Mouse (Mus musculus) yolk sac, embryonic 10.5 days (tissue): ENCODE measurements around the gene Adap1.

Experiments
- DNase-seq: peaks from one replicate; pipeline ENCODE4 v3.0.0-alpha.2; 2017; ENCODE audit warnings: low spot score

The Adap1 gene

DNA sequence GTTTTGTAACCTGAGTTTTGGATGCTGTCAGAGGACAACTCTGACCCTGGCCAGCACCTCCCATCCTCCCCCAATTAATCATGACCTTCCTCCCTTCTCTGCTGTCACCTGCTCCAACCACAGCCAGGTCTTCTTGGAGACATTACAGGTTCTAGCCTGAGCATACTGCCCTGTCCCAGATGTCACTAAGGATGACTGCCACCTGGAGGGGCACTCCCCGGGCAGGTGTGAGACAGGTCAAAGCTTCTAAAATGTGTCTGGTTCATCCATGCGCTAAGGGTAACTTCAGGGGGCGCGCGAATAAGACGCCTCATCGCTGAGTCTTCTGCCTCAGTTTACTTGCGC is 73.7 kb downstream of the Adap1 start:
- DNase-seq: no peak

DNA sequence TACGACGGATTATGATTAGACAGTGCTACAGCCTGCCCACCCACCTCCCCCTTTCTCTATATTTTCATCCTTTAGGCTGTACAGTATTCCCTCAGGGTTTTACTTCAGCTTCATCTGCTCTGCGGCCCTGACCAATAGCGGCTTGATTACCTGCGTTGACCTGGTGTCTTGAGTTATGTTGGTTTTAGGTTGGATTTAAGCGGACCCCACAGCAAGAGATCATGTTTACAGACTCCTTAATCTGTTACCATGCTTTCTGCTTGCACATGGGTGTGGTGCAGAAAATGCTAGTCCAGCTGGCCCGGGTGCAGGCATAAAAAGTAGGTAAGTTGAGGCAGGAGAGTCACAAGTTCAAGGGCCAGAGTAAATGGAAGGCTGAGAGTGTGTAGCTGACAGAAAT is 74.1 kb downstream of the Adap1 start:
- DNase-seq: no peak

DNA sequence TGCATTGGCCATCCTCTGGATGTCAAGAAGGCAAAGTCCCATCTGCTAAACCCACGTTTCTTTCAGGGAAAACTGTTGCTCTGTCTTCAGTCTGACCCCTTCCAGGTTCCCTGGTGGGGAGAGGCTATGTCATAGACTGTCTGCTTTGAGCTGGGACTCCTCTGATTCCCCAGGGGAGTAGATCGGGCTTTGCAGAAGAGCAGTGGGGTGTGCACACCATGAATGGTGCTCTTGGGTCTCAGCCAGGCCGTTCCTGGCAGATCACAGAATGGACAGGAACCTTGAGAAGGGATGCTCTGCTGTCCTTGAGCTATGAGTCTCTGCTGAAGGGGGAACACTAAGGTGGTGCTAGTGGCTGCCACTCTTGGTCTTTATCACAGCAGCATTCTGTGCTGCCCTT is 76.6 kb downstream of the Adap1 start:
- no peak for DNase-seq

GRCm38 (mm10) chr5:139247767-139248166 is 77.7 kb downstream of the Adap1 start:
- DNase-seq: no peak

DNA sequence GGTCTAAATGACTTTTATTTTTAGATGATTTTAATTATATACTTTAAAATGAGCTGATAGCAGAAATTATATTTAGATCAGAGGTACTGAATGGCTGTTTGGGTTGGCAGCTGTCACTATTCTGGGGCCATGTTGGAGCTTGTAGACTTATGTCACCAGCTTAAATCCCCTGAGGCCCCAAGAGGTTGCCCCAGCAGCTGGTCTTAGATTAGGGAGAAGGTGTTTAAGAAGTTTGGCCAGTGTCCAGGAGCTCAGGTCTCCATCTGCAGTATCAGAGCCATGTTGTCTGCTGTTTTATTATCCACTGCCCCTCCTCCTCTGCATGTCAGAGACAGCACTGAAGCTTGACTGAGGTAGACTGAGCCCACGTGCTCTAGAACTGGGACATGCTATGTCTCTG is 82.0 kb downstream of the Adap1 start:
- no peak for DNase-seq

- DNase-seq: no peak
These were observed 84.2 kb downstream of the Adap1 start for GRCm38 (mm10) chr5:139241022-139241761.

DNA sequence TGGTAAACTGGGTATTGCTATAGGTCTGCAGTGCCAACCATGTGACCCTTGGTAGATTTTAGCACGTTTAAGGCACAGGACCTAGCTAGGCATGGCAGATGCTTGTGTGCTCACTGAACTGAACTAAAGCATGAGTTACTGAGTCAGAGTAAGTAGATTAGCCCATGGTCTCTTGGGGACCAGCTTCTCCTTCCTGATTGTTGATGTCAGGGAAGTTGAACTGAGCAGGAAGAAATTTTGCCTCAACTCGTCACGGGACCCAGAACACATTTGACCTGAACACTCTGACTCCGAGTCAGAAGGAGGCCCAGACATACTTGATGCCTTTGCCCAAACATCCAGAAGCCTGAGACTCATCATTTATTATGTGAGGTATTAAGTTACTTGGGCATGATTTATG is 88.0 kb downstream of the Adap1 start:
- no peak for DNase-seq

DNA sequence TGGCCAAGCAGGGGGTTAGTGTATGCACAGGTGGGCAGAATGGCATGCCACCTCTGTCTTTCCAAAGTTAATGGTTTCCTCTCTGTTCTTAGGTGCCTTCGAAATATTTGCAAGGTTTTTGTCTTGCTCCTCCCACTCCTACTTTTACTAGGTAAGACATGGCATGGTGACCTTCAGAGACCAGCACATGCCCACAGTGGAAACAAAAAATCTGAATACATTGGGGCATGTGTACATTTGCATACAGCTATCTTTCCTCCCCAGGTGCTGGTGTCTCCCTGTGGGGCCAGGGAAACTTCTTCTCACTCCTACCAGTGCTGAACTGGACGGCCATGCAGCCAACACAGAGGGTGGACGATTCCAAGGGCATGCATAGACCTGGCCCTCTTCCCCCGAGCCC is 91.0 kb downstream of the Adap1 start:
- DNase-seq: no peak

GRCm38 (mm10) chr5:139232083-139232482 is 93.3 kb downstream of the Adap1 start:
- no peak for DNase-seq

- no peak for DNase-seq
These were observed 95.7 kb downstream of the Adap1 start for GRCm38 (mm10) chr5:139229716-139230115.

GRCm38 (mm10) chr5:139228318-139228717 is 97.1 kb downstream of the Adap1 start:
- no peak for DNase-seq

GRCm38 (mm10) chr5:139227645-139228044 is 97.8 kb downstream of the Adap1 start:
- no peak for DNase-seq

DNA sequence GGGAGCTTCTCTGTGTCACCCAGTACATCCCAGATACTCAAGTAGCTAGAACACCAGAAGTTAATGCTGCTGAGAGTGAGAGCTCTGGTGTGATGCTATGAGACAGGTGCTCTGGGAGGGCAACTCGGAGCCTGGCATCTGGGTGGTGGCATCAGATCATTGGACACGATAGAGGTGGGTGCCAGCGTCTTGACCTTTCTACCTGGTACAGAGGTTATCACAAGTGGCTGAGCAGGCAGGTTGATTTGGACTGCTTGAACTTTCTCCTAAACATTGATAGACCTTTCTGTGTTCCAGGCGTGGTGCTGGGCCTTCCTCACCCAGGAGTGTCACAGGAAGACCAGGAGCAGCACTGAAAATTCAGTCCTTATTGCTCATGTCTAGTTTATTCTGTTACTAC is 98.2 kb downstream of the Adap1 start:
- DNase-seq: no peak

DNA sequence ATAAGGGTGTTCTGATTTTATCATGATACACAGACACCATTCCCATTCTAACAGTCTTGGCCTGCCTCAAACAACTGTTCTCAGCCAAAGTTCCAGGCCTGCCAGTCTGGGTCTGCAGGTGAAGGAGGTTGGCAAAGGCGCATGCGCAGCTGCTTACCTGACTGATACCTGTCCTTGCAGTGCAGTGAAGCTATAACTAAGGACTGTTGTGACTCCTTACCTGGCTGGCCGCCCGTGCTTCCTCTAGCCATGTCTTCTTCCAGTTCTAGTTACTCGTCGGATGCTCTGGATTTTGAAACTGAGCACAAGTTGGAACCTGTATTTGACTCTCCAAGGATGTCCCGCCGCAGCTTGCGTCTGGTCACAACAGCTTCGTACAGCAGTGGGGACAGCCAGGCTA is 102.1 kb downstream of the Adap1 start:
- no peak for DNase-seq
